Mouse (Mus musculus) limb, embryonic 12.5 days (tissue): ENCODE data around the gene Gm12166. TPM values are rescaled to one million over a fixed set of nuclear protein-coding genes. Genes with fewer than 3 reads are reported as not detected.

Source experiments
- ATAC-seq: fragments of 200-750 bp; cut with Nextera tagmentation; 2 replicates; pipeline ENCODE4 v1.8.0; 2017; ENCODE audit warnings: low read depth, moderate TSS enrichment; ENCODE audit not compliant: insufficient number of reproducible peaks, insufficient read depth, low FRiP score, low TSS enrichment
- H3K27ac ChIP-seq: fragments of 300-500 bp; sonication (generic); 2 replicates; pipeline ENCODE4 v1.5.1; 2016; ENCODE audit warnings: mild to moderate bottlenecking, moderate library complexity
- H3K27me3 ChIP-seq: fragments of 300-500 bp; sonication (generic); 2 replicates; pipeline ENCODE4 v1.6.1; 2016; ENCODE audit warnings: mild to moderate bottlenecking, moderate library complexity
- H3K36me3 ChIP-seq: fragments of 300-500 bp; sonication (generic); 2 replicates; pipeline ENCODE4 v1.6.1; 2016; ENCODE audit warnings: mild to moderate bottlenecking, moderate library complexity
- H3K4me1 ChIP-seq: fragments of 300-500 bp; sonication (generic); replicated peaks from 2 replicates; pipeline ENCODE4 v1.6.1; 2016
- H3K4me2 ChIP-seq: fragments of 300-500 bp; sonication (generic); 2 replicates; pipeline ENCODE4 v1.6.1; 2016; ENCODE audit warnings: mild to moderate bottlenecking, moderate library complexity
- H3K4me3 ChIP-seq: fragments of 300-500 bp; sonication (generic); replicated peaks from 2 replicates; pipeline ENCODE4 v1.5.1; 2016; ENCODE audit warnings: mild to moderate bottlenecking
- H3K9ac ChIP-seq: fragments of 300-500 bp; sonication (generic); replicated peaks from 2 replicates; pipeline ENCODE4 v1.6.1; 2016; ENCODE audit warnings: mild to moderate bottlenecking, moderate library complexity
- H3K9me3 ChIP-seq: fragments of 300-500 bp; sonication (generic); 2 replicates; pipeline ENCODE4 v1.6.1; 2016; ENCODE audit warnings: mild to moderate bottlenecking, moderate library complexity
- WGBS: fragments of 180-500 bp; shearing (Covaris S2); methylation state at CpG from one replicate; pipeline ENCODE4 v1.1.7; 2016; 5-methylcytosine and 5-hydroxymethylcytosine counted together
- polyA plus RNA-seq: library from polyadenylated mRNA; unstranded; fragments of >200 nt; fragmentation: Nextera tagmentation; extraction: Ambion mirVana; gene quantifications from 2 replicates; pipeline ENCODE4 v1.2.1, GENCODE M21; 2016

Gene Gm12166
- polyA plus RNA-seq, 1 experiment from 2014 or later, result 3.4 TPM

- WGBS, result 83% methylated on average over 3 of the region's 3 CpGs
Measured at GRCm38 (mm10) chr11:46084568-46084967, 32.4 kb upstream of the Gm12166 start.

GRCm38 (mm10) chr11:46083835-46084444, 31.8 kb upstream of the Gm12166 start:
- 89% methylated on average over 11 of the region's 11 CpGs for WGBS
- peaks cover 10% of the 10 kb centered on the region for H3K4me1 ChIP-seq
- no peak overlapping the region for H3K27ac ChIP-seq
- no peaks in the 10 kb centered on the region for H3K27me3 ChIP-seq
- H3K4me2 ChIP-seq, result no peak overlapping the region
- ATAC-seq, result no peak
- peaks cover 5% of the 10 kb centered on the region; the same call in 1 of the 2 replicates for H3K36me3 ChIP-seq
- no peak overlapping the region for H3K4me3 ChIP-seq
- no peaks in the 10 kb centered on the region for H3K9me3 ChIP-seq
- no peak overlapping the region for H3K9ac ChIP-seq

More at GRCm38 (mm10) chr11:46084568-46084967, 32.4 kb upstream of the Gm12166 start:
- H3K4me1 ChIP-seq, result peaks cover 16% of the 10 kb centered on the region
- peaks cover 4% of the 10 kb centered on the region; the same call in 1 of the 2 replicates for H3K36me3 ChIP-seq
- H3K27me3 ChIP-seq, result no peaks in the 10 kb centered on the region
- no peak overlapping the region for H3K4me2 ChIP-seq
- no peak overlapping the region for H3K27ac ChIP-seq
- H3K9me3 ChIP-seq, result no peaks in the 10 kb centered on the region
- ATAC-seq, result no peak
- no peak overlapping the region for H3K9ac ChIP-seq
- H3K4me3 ChIP-seq, result no peak overlapping the region

- ATAC-seq, result no peak
- 84% methylated on average over 3 of the region's 3 CpGs for WGBS
Measured at GRCm38 (mm10) chr11:46083405-46083804, 31.3 kb upstream of the Gm12166 start.

GRCm38 (mm10) chr11:46081075-46081474, 29.0 kb upstream of the Gm12166 start:
- peaks cover 31% of the 10 kb centered on the region for H3K36me3 ChIP-seq
- H3K27ac ChIP-seq, result no peak overlapping the region
- no peaks in the 10 kb centered on the region for H3K27me3 ChIP-seq
- 90% methylated on average over 2 of the region's 2 CpGs for WGBS
- H3K4me3 ChIP-seq, result no peak overlapping the region
- ATAC-seq, result no peak
- H3K9me3 ChIP-seq, result no peaks in the 10 kb centered on the region
- no peak overlapping the region for H3K4me2 ChIP-seq
- no peak overlapping the region for H3K9ac ChIP-seq
- H3K4me1 ChIP-seq, result peaks cover 5% of the 10 kb centered on the region; the same call in 1 of the 2 replicates

More at GRCm38 (mm10) chr11:46083405-46083804, 31.3 kb upstream of the Gm12166 start:
- no peak overlapping the region for H3K4me3 ChIP-seq
- no peaks in the 10 kb centered on the region for H3K9me3 ChIP-seq
- H3K27ac ChIP-seq, result no peak overlapping the region
- peaks cover 5% of the 10 kb centered on the region; the same call in 1 of the 2 replicates for H3K4me1 ChIP-seq
- H3K4me2 ChIP-seq, result no peak overlapping the region
- no peaks in the 10 kb centered on the region for H3K27me3 ChIP-seq
- H3K9ac ChIP-seq, result no peak overlapping the region
- H3K36me3 ChIP-seq, result peaks cover 10% of the 10 kb centered on the region; the same call in 1 of the 2 replicates

- peaks cover 30% of the 10 kb centered on the region for H3K36me3 ChIP-seq
- no peak for ATAC-seq
- H3K9ac ChIP-seq, result no peak overlapping the region
- H3K4me1 ChIP-seq, result peaks cover 12% of the 10 kb centered on the region
- no peak overlapping the region for H3K27ac ChIP-seq
- H3K4me2 ChIP-seq, result no peak overlapping the region
- no peaks in the 10 kb centered on the region for H3K9me3 ChIP-seq
- no peaks in the 10 kb centered on the region for H3K27me3 ChIP-seq
- 93% methylated on average over 7 of the region's 7 CpGs for WGBS
- H3K4me3 ChIP-seq, result no peak overlapping the region
Measured at GRCm38 (mm10) chr11:46077732-46078375, 25.7 kb upstream of the Gm12166 start.

- Histone ChIP-seq H3K4me2 (no peak overlapping the region), H3K4me3 (no peak overlapping the region), H3K27ac (no peak overlapping the region), H3K27me3 (no peaks in the 10 kb centered on the region), H3K4me1 (peaks cover 18% of the 10 kb centered on the region), H3K36me3 (peaks cover 30% of the 10 kb centered on the region), H3K9me3 (no peaks in the 10 kb centered on the region), H3K9ac (no peak overlapping the region)
- no peak for ATAC-seq
- WGBS, result 94% methylated on average over 5 of the region's 5 CpGs
Measured at GRCm38 (mm10) chr11:46077304-46077703, 25.2 kb upstream of the Gm12166 start.

- Histone ChIP-seq H3K4me2 (no peak overlapping the region), H3K9me3 (no peaks in the 10 kb centered on the region), H3K4me1 (peaks cover 19% of the 10 kb centered on the region), H3K4me3 (no peak overlapping the region), H3K36me3 (peaks cover 30% of the 10 kb centered on the region), H3K27me3 (no peaks in the 10 kb centered on the region), H3K9ac (no peak overlapping the region), H3K27ac (no peak overlapping the region)
- 96% methylated on average over 11 of the region's 11 CpGs for whole genome bisulfite sequencing
- no peak for ATAC-seq
Measured at GRCm38 (mm10) chr11:46076442-46077158, 24.5 kb upstream of the Gm12166 start.

GRCm38 (mm10) chr11:46075507-46075906, 23.4 kb upstream of the Gm12166 start:
- Histone ChIP-seq H3K27me3 (no peaks in the 10 kb centered on the region), H3K4me1 (peaks cover 28% of the 10 kb centered on the region), H3K9me3 (no peaks in the 10 kb centered on the region), H3K9ac (no peak overlapping the region), H3K36me3 (peaks cover 30% of the 10 kb centered on the region), H3K4me3 (no peak overlapping the region), H3K4me2 (no peak overlapping the region), H3K27ac (no peak overlapping the region)
- ATAC-seq, result no peak
- 91% methylated on average over 3 of the region's 3 CpGs for WGBS

- 88% methylated on average over 17 of the region's 17 CpGs for WGBS
- peak overlapping the region; percentile 68 for H3K27ac ChIP-seq
Measured at GRCm38 (mm10) chr11:46073850-46074688, 21.9 kb upstream of the Gm12166 start.

GRCm38 (mm10) chr11:46073061-46073849, 21.1 kb upstream of the Gm12166 start:
- Histone ChIP-seq H3K9me3 (no peaks in the 10 kb centered on the region), H3K4me2 (no peak overlapping the region), H3K4me1 (peaks cover 47% of the 10 kb centered on the region), H3K4me3 (no peak overlapping the region), H3K27me3 (no peaks in the 10 kb centered on the region), H3K36me3 (peaks cover 23% of the 10 kb centered on the region), H3K9ac (no peak overlapping the region), H3K27ac (peak overlapping the region; percentile 68)
- WGBS, result 44% methylated on average over 15 of the region's 15 CpGs
- 0 out of 2 replicates have a peak, but pooled peaks have one; percentile 29 for ATAC-seq

More at GRCm38 (mm10) chr11:46073850-46074688, 21.9 kb upstream of the Gm12166 start:
- peaks cover 42% of the 10 kb centered on the region for H3K4me1 ChIP-seq
- ATAC-seq, result no peak
- peaks cover 30% of the 10 kb centered on the region for H3K36me3 ChIP-seq
- H3K9me3 ChIP-seq, result no peaks in the 10 kb centered on the region
- no peak overlapping the region for H3K4me2 ChIP-seq
- no peak overlapping the region for H3K9ac ChIP-seq
- H3K4me3 ChIP-seq, result no peak overlapping the region
- H3K27me3 ChIP-seq, result no peaks in the 10 kb centered on the region
